Mouse (Mus musculus): ENCODE results near the gene Aox2. TPM values are rescaled to one million over a fixed set of nuclear protein-coding genes. Genes with fewer than 3 reads are reported as not detected.

The Aox2 gene
- total RNA-seq, 1 experiment from 2014 or later, result 0.27 TPM

GRCm38 (mm10) chr1:58288091-58288490 is 10.0 kb downstream of the Aox2 start:
- DNase-seq, result no peak

- DNase-seq, result no peak
Measured at GRCm38 (mm10) chr1:58289863-58290469, 11.8 kb downstream of the Aox2 start.

GRCm38 (mm10) chr1:58291394-58292300 is 13.5 kb downstream of the Aox2 start:
- DNase-seq, result no peak

- no peak for DNase-seq
Measured at GRCm38 (mm10) chr1:58294730-58295129, 16.6 kb downstream of the Aox2 start.

GRCm38 (mm10) chr1:58296278-58296677 is 18.2 kb downstream of the Aox2 start:
- DNase-seq, result peak; percentile 72

GRCm38 (mm10) chr1:58296821-58297220 is 18.7 kb downstream of the Aox2 start:
- DNase-seq, result no peak

GRCm38 (mm10) chr1:58298347-58298746 is 20.2 kb downstream of the Aox2 start:
- no peak for DNase-seq

- no peak for DNase-seq
Measured at GRCm38 (mm10) chr1:58301073-58301472, 22.9 kb downstream of the Aox2 start.

- DNase-seq, result no peak
Measured at GRCm38 (mm10) chr1:58302015-58302414, 23.9 kb downstream of the Aox2 start.

GRCm38 (mm10) chr1:58303009-58303408 is 24.9 kb downstream of the Aox2 start:
- no peak for DNase-seq

- DNase-seq, result no peak
Measured at GRCm38 (mm10) chr1:58303726-58304125, 25.6 kb downstream of the Aox2 start.

- peak; percentile 41 for DNase-seq
Measured at GRCm38 (mm10) chr1:58304296-58304695, 26.2 kb downstream of the Aox2 start.

GRCm38 (mm10) chr1:58307181-58307580 is 29.1 kb downstream of the Aox2 start:
- no peak for DNase-seq

GRCm38 (mm10) chr1:58308594-58308993 is 30.5 kb downstream of the Aox2 start:
- no peak for DNase-seq

GRCm38 (mm10) chr1:58309853-58310252 is 31.7 kb downstream of the Aox2 start:
- no peak for DNase-seq

GRCm38 (mm10) chr1:58311221-58311864 is 33.2 kb downstream of the Aox2 start:
- no peak for DNase-seq

- DNase-seq, result no peak
Measured at GRCm38 (mm10) chr1:58313173-58313572, 35.0 kb downstream of the Aox2 start.

GRCm38 (mm10) chr1:58315532-58315931 is 37.4 kb downstream of the Aox2 start:
- no peak for DNase-seq

- no peak for DNase-seq
Measured at GRCm38 (mm10) chr1:58333222-58333621, 55.1 kb downstream of the Aox2 start.

- DNase-seq, result no peak
Measured at GRCm38 (mm10) chr1:58339901-58340300, 61.8 kb downstream of the Aox2 start.

- peak; percentile 13 for DNase-seq
Measured at GRCm38 (mm10) chr1:58341576-58341975, 63.5 kb downstream of the Aox2 start.

GRCm38 (mm10) chr1:58343861-58344260 is 65.7 kb downstream of the Aox2 start:
- no peak for DNase-seq

- DNase-seq, result no peak
Measured at GRCm38 (mm10) chr1:58344570-58344969, 66.4 kb downstream of the Aox2 start.
